Mouse (Mus musculus) hindbrain, embryonic 16.5 days (tissue): ENCODE results near the gene Myrfl. TPM values are rescaled to one million over a fixed set of nuclear protein-coding genes. Genes with fewer than 3 reads are reported as not detected.
A peak's percentile ranks its signal among the peaks of the same experiment; 100 is the strongest.

Experiments
- ATAC-seq: fragments of 200-750 bp; cut with Nextera tagmentation; 2 replicates; pipeline ENCODE4 v1.8.0; 2017; ENCODE audit warnings: moderate TSS enrichment, moderate library complexity
- H3K27ac ChIP-seq: fragments of 300-500 bp; sonication (generic); 2 replicates; pipeline ENCODE4 v1.5.1; 2014; ENCODE audit warnings: low read depth, mild to moderate bottlenecking, control low read depth, low read length, moderate library complexity
- H3K27me3 ChIP-seq: fragments of 300-500 bp; sonication (generic); replicated peaks from 2 replicates; pipeline ENCODE4 v1.6.1; 2014; ENCODE audit warnings: low read length; ENCODE audit not compliant: control insufficient read depth, insufficient read depth
- H3K36me3 ChIP-seq: fragments of 300-500 bp; sonication (generic); 2 replicates; pipeline ENCODE4 v1.6.1; 2014; ENCODE audit warnings: mild to moderate bottlenecking, low read length, moderate library complexity, mixed read lengths; ENCODE audit not compliant: control insufficient read depth, insufficient read depth
- H3K4me1 ChIP-seq: fragments of 300-500 bp; sonication (generic); 2 replicates; pipeline ENCODE4 v1.6.1; 2014; ENCODE audit warnings: low read depth, low read length; ENCODE audit not compliant: control insufficient read depth, insufficient read depth
- H3K4me2 ChIP-seq: fragments of 300-500 bp; sonication (generic); 2 replicates; pipeline ENCODE4 v1.6.1; 2014; ENCODE audit warnings: mild to moderate bottlenecking, low read length, control low read depth, moderate library complexity
- H3K4me3 ChIP-seq: fragments of 300-500 bp; sonication (generic); 2 replicates; pipeline ENCODE4 v1.5.1; 2014; ENCODE audit warnings: mild to moderate bottlenecking, low read length, control low read depth, moderate library complexity
- H3K9ac ChIP-seq: fragments of 300-500 bp; sonication (generic); 2 replicates; pipeline ENCODE4 v1.6.1; 2014; ENCODE audit warnings: low read depth, mild to moderate bottlenecking, control low read depth, low read length, moderate library complexity
- H3K9me3 ChIP-seq: fragments of 300-500 bp; sonication (generic); 2 replicates; pipeline ENCODE4 v1.6.1; 2014; ENCODE audit warnings: mild to moderate bottlenecking, low read length, moderate library complexity; ENCODE audit not compliant: control insufficient read depth
- WGBS: fragments of 180-500 bp; shearing (Covaris S2); extraction: QIAGEN DNeasy Blood & Tissue Kit; methylation state at CpG from one replicate; pipeline ENCODE4 v1.1.7; 2014; 5-methylcytosine and 5-hydroxymethylcytosine counted together
- polyA plus RNA-seq: library from polyadenylated mRNA; unstranded; fragments of >200 nt; fragmentation: Nextera tagmentation; extraction: Ambion mirVana; gene quantifications from 2 replicates; pipeline ENCODE4 v1.2.1, GENCODE M21; 2015

Gene Myrfl
- polyA plus RNA-seq, 1 experiment from 2014 or later: 0.15 TPM

- H3K9me3 ChIP-seq: no peaks in the 10 kb centered on the region
- no peak overlapping the region for H3K27ac ChIP-seq
- H3K36me3 ChIP-seq: no peaks in the 10 kb centered on the region
- WGBS: 83% methylated on average over 6 of the region's 6 CpGs
- ATAC-seq: peak; percentile 7; the same call in 1 of the 2 replicates
- no peaks in the 10 kb centered on the region for H3K4me1 ChIP-seq
- no peak overlapping the region for H3K4me3 ChIP-seq
- no peak overlapping the region for H3K9ac ChIP-seq
- no peak overlapping the region for H3K4me2 ChIP-seq
- H3K27me3 ChIP-seq: no peaks in the 10 kb centered on the region
Measured at GRCm38 (mm10) chr10:116870819-116871218, 25.9 kb downstream of the Myrfl start.

GRCm38 (mm10) chr10:116853159-116853845 is 43.4 kb downstream of the Myrfl start:
- no peaks in the 10 kb centered on the region for H3K9me3 ChIP-seq
- no peak overlapping the region for H3K27ac ChIP-seq
- H3K27me3 ChIP-seq: no peaks in the 10 kb centered on the region
- no peaks in the 10 kb centered on the region for H3K36me3 ChIP-seq
- H3K4me3 ChIP-seq: no peak overlapping the region
- ATAC-seq: peak; percentile 79
- WGBS: 61% methylated on average over 11 of the region's 11 CpGs
- no peak overlapping the region for H3K9ac ChIP-seq
- peaks cover 3% of the 10 kb centered on the region; the same call in 1 of the 2 replicates for H3K4me1 ChIP-seq
- no peak overlapping the region for H3K4me2 ChIP-seq

- no peaks in the 10 kb centered on the region for H3K27me3 ChIP-seq
- ATAC-seq: peak; percentile 87
- H3K36me3 ChIP-seq: no peaks in the 10 kb centered on the region
- H3K4me2 ChIP-seq: peak overlapping the region; percentile 50
- H3K4me1 ChIP-seq: peaks cover 3% of the 10 kb centered on the region; the same call in 1 of the 2 replicates
- no peak overlapping the region for H3K27ac ChIP-seq
- no peaks in the 10 kb centered on the region for H3K9me3 ChIP-seq
- peak overlapping the region; percentile 41 for H3K9ac ChIP-seq
- WGBS: 21% methylated on average over 22 of the region's 22 CpGs
- peak overlapping the region; percentile 25 for H3K4me3 ChIP-seq
Measured at GRCm38 (mm10) chr10:116848749-116849473, 47.8 kb downstream of the Myrfl start.

GRCm38 (mm10) chr10:116841551-116841950 is 55.2 kb downstream of the Myrfl start:
- ATAC-seq: no peak
- WGBS: 61% methylated on average over 3 of the region's 3 CpGs
- no peak overlapping the region for H3K27ac ChIP-seq
- H3K36me3 ChIP-seq: no peaks in the 10 kb centered on the region
- H3K4me2 ChIP-seq: no peak overlapping the region
- no peak overlapping the region for H3K4me3 ChIP-seq
- no peaks in the 10 kb centered on the region for H3K4me1 ChIP-seq
- no peaks in the 10 kb centered on the region for H3K27me3 ChIP-seq
- H3K9ac ChIP-seq: no peak overlapping the region
- H3K9me3 ChIP-seq: no peaks in the 10 kb centered on the region

- Histone ChIP-seq H3K4me2 (no peak overlapping the region), H3K27me3 (no peaks in the 10 kb centered on the region), H3K4me3 (no peak overlapping the region), H3K9me3 (no peaks in the 10 kb centered on the region), H3K4me1 (no peaks in the 10 kb centered on the region), H3K9ac (no peak overlapping the region), H3K27ac (no peak overlapping the region), H3K36me3 (no peaks in the 10 kb centered on the region)
- no peak for ATAC-seq
- 93% methylated on average over 6 of the region's 6 CpGs for WGBS
Measured at GRCm38 (mm10) chr10:116830676-116831075, 66.0 kb downstream of the Myrfl start.

- Histone ChIP-seq H3K9me3 (no peaks in the 10 kb centered on the region), H3K4me3 (no peak overlapping the region), H3K36me3 (no peaks in the 10 kb centered on the region), H3K27ac (no peak overlapping the region), H3K4me1 (no peaks in the 10 kb centered on the region), H3K9ac (no peak overlapping the region), H3K27me3 (no peaks in the 10 kb centered on the region), H3K4me2 (no peak overlapping the region)
- 0 out of 2 replicates have a peak, but pooled peaks have one; percentile 54 for ATAC-seq
- WGBS: 50% methylated on average over 4 of the region's 4 CpGs
Measured at GRCm38 (mm10) chr10:116828099-116828498, 68.6 kb downstream of the Myrfl start.

DNA sequence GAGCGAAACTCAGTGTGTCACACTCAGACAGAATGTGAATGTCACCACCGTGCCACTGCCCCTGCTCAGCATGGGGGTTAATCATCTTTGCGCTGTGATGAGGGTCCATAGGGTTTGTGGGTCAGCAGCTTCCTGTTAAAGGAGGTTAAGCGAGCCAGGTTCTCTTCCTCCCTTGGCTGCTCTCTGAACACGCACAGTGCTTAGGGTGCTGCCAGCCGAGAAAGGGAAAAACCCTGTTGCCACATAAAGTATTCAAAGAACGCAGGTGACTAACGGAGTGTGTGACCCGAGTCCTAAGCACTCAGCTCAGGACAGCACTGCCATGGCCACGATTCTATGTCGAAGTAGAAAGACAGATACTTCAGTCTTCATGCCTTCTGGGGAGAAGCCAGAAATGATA is 69.4 kb downstream of the Myrfl start:
- H3K9ac ChIP-seq: no peak overlapping the region
- WGBS: 84% methylated on average over 11 of the region's 11 CpGs
- H3K4me3 ChIP-seq: no peak overlapping the region
- no peaks in the 10 kb centered on the region for H3K36me3 ChIP-seq
- H3K9me3 ChIP-seq: no peaks in the 10 kb centered on the region
- no peaks in the 10 kb centered on the region for H3K4me1 ChIP-seq
- H3K4me2 ChIP-seq: no peak overlapping the region
- ATAC-seq: no peak
- H3K27me3 ChIP-seq: no peaks in the 10 kb centered on the region
- no peak overlapping the region for H3K27ac ChIP-seq

- H3K36me3 ChIP-seq: no peaks in the 10 kb centered on the region
- H3K27ac ChIP-seq: no peak overlapping the region
- WGBS: 34% methylated on average over 15 of the region's 15 CpGs
- no peak overlapping the region for H3K4me3 ChIP-seq
- ATAC-seq: no peak
- no peak overlapping the region for H3K4me2 ChIP-seq
- no peaks in the 10 kb centered on the region for H3K27me3 ChIP-seq
- no peak overlapping the region for H3K9ac ChIP-seq
- 0 out of 2 replicates have a peak, but pooled peaks cover 3% of the 10 kb centered on the region for H3K4me1 ChIP-seq
- H3K9me3 ChIP-seq: no peaks in the 10 kb centered on the region
Measured at GRCm38 (mm10) chr10:116815311-116816060, 81.2 kb downstream of the Myrfl start.

DNA sequence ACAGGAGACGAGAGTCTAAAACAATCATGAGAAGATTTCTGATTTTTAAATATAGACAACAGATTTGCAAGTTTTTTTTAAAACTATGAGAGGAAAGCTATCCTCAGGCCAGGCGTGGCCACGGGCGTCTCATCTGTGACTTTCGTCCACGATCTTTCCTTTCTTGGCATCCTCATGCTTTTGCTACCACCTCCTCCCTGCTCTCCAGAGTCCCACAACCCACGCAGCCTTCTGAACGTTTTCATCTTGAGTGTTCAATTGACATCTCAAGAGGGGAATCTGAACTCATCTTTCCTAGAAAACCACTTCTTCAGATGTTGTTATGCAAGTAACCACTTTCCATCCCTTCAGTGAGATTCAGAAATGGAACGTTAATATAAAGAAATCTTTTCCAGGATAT is 83.6 kb downstream of the Myrfl start:
- no peak overlapping the region for H3K4me2 ChIP-seq
- H3K9me3 ChIP-seq: no peaks in the 10 kb centered on the region
- no peaks in the 10 kb centered on the region for H3K27me3 ChIP-seq
- H3K36me3 ChIP-seq: no peaks in the 10 kb centered on the region
- 95% methylated on average over 9 of the region's 9 CpGs for whole genome bisulfite sequencing
- 0 out of 2 replicates have a peak, but pooled peaks cover 3% of the 10 kb centered on the region for H3K4me1 ChIP-seq
- no peak for ATAC-seq
- H3K9ac ChIP-seq: no peak overlapping the region
- no peak overlapping the region for H3K4me3 ChIP-seq
- H3K27ac ChIP-seq: no peak overlapping the region
